Mouse (Mus musculus) erythroblast, adult 5-6 weeks (primary cell): ENCODE measurements around the gene Smco3. TPM values are rescaled to one million over a fixed set of nuclear protein-coding genes. Genes with fewer than 3 reads are reported as not detected.

Source experiments
- ATAC-seq: replicated peaks from 2 replicates; pipeline ENCODE4 v1.8.0; 2016; ENCODE audit warnings: moderate number of reproducible peaks, mild to moderate bottlenecking, moderate TSS enrichment, inconsistent platforms; ENCODE audit not compliant: poor library complexity, low FRiP score, severe bottlenecking
- total RNA-seq, 2 experiments: library from RNA; stranded (forward) in 1 of 2; stranded (reverse) in 1 of 2; fragments of 150-400 nt in 1 of 2; fragments of 200-764, 138-1000 nt in 1 of 2; gene quantifications; 2 replicates each; pipeline versions ENCODE4 v1.2.3 to v1.2.4; 2015 to 2017; ENCODE audit warnings: low replicate concordance in 2 of 2

The Smco3 gene
- total RNA-seq, 2 experiments from 2014 or later = 2.1 TPM; not detected in 1

- peak; percentile 55 for ATAC-seq
These were observed 13.1 kb upstream of the Smco3 start for GRCm38 (mm10) chr6:136848399-136848798.

DNA sequence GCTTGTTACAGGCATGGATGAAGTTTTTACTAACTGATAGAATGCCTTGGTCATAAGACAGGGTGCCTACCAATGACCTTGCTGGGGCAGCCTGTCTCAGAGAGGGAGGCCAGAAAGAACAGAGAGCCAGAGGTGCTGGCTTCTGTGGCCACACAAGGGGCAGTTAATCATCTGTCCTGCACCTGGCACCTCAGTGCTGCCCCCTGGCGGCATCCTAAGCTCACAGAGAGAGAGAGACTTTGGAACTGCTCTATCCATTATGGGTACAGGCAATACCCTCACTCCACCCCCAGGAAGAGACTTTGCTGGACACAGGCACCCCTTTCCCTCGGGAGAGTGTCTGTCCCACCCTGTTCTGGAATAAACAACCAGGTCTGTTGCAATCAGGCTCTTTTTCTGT lies 12.5 kb upstream of the Smco3 start:
- peak; percentile 79 for ATAC-seq

DNA sequence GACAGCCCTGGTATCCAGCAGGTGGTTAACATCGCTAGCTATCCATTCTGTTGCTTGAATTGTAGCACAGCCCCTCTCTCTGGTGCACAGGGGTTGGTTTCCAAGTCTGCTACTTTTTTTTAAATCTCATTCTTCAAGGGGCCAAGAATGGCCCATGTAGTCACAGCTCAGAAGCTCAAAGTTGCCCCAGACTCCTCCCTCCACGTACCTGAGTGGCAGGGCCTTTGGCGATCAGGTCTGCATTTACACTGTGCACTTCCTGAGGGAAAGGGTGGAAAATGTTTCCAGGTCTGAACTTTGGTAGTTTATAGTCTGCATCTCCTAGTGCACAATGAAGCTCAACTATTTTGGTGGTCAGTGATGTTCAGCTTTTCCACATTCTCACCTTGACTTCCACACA lies 12.0 kb upstream of the Smco3 start:
- ATAC-seq = no peak

DNA sequence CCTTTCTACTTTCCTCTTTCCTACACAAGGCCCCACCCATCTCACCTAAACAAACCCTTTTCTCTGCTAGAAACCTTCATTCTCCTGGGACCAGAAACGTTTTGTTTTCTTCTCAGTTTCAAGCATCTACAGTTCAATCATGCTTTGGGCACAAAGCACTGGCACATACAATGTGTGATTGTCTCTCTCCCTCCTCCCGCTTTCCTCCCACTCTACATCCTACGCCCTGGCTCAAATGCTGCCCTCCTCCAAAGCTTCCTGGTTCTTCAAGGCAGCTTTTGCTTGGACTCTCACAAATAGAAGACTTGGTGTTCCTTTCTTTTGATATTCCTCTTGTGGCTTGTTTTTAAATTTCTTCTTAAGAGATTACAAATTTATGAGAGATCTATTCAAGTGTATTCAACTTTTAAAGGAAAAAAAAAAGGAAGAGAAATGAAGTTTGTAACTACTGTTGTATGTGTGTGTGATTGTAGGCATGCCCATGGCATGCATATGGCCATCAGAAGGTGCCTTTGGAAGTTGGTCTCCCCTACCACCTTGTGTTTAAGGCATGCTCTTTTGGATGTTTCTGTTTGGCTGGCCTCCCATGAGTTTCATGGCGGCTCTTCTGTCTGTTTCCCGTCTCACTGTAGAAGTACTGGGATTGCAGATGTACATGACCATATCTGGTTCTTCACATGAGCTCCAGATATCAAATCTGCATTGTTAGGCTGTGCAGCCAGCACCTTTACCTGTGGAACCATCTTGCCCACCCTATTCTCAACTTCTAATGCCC lies 10.6 kb upstream of the Smco3 start:
- no peak for ATAC-seq

DNA sequence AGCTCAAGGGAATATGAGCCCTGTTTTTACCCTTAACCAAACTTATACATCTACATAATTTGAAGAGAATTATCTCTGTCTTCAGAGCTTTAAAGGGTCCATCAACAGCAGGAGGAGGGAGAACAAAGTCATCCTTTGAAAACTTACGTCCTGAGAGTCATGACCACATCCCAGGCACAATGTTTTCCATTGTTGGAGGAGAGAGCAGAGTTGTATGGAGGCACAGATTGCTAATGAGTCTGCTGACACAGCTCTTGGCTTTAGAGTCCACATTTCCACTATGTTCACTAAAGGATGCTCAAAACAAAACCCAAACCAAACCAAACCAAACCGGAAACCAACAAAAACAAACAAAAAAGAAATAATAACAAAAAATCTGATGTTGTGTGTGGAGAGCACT lies 9.7 kb upstream of the Smco3 start:
- no peak for ATAC-seq

GRCm38 (mm10) chr6:136837323-136837722 lies 2.1 kb upstream of the Smco3 start:
- no peak for ATAC-seq

GRCm38 (mm10) chr6:136831712-136832111 lies 3.5 kb downstream of the Smco3 start:
- no peak for ATAC-seq

DNA sequence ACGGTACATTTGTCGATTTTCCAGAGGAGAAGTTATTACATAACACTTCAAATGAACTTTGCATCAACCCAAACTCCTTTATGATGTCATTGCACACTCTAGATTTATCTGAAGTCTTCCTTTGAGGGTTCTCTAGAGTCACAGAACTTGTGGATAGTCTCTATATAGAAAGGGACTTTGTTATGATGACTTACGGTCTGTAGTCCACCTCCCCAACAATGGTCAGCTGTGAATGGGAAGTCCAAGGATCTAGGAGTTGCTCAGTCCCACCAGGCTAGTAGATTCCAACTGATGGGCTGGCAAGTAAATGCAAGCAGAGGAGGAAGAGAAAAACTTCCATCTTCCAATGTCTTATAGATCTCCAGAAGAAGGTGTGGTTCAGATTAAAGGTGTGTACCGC lies 6.6 kb downstream of the Smco3 start:
- no peak for ATAC-seq

- ATAC-seq = peak; percentile 98
These were observed 7.2 kb downstream of the Smco3 start, which contains the start of gene Wbp11 for GRCm38 (mm10) chr6:136827881-136828561. Gene Wbp11, minus strand, starts transcription at chr6:136828233.

- ATAC-seq = peak; percentile 45
These were observed 7.8 kb downstream of the Smco3 start, which contains the start of gene BC049715 for GRCm38 (mm10) chr6:136827516-136827880. Gene BC049715, plus strand, starts transcription at chr6:136827626.

DNA sequence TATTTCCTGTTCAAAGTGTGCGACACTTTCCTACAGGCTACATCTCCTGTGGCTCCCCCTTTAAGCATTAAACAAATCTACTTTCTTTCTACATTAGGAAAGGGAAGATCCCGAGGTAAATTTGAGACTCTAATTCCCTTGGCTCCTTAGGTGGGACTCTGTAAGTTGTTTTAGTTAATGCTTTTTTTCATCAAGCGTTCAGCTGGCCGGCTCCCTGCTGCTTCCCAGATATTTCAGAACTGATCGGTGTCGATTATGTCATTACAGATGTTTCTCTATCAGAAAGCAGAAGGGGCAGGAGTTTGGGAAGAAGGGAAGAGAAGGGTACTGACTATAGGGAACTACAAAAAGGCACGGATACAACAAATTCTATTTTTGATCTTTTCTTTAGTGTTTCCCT lies 8.1 kb downstream of the Smco3 start:
- peak; percentile 12; the same call in 1 of the 2 replicates for ATAC-seq

DNA sequence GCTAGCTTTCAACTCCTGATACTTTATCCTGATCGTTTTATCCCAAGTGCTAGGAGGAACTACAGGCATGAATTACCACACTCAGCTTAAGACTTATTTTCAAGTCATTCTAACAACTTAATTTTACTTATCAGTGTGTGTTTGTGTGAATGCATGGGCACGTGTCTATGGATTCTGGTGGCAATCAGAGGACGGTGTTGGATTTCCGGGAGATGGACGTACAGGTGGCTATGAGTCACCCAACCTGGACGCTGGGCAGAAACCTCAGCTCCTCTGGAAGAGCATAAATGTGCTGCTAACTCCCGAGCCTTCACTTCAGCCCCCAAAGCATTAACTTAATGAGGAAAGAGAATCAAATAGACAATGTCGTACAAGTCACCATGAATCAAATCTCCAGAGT lies 10.3 kb downstream of the Smco3 start:
- ATAC-seq = no peak

DNA sequence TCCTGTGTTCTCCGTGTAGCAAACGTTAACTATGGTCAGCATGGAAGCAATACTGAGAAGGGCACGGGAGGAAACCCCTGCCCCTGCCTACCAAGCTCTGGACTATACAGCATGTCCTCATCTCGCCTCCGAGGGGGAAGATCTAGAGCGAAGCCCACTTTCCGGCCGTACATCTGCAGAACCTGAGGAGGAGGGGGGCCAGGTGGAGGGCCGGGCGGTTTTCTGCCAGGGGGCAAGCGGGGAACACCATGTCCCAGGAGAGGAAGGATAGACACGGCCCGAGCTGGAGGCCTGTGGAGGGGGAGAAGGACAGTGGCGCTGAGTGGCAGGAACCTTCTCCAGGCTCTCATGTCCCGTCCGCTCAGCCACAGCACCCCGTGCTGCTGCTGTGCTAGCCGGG lies 14.2 kb downstream of the Smco3 start:
- no peak for ATAC-seq

GRCm38 (mm10) chr6:136820381-136820780 lies 14.9 kb downstream of the Smco3 start:
- no peak for ATAC-seq

- ATAC-seq = no peak
These were observed 17.7 kb downstream of the Smco3 start for GRCm38 (mm10) chr6:136817549-136817948.

- no peak for ATAC-seq
These were observed 18.4 kb downstream of the Smco3 start for GRCm38 (mm10) chr6:136816826-136817225.

GRCm38 (mm10) chr6:136815381-136815780 lies 19.9 kb downstream of the Smco3 start:
- no peak for ATAC-seq

DNA sequence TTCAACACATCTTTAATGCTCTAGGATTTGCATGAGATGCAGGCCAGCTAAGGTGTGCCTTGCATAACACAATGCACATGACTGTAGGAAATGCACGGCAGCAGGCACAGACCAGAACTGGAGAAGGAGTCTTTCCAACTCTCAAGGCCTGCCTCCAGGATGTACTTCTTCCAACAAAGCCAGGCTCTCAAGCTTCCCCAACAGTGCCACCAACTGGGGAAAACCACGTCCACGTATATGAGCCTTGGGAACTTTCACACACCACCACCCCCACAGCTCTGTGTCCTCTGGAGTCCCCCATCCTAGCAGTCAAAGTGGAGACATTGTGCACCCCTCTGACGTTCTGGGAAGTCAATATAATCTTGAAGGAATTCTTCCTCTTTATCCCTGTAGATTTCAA lies 22.1 kb downstream of the Smco3 start:
- no peak for ATAC-seq

DNA sequence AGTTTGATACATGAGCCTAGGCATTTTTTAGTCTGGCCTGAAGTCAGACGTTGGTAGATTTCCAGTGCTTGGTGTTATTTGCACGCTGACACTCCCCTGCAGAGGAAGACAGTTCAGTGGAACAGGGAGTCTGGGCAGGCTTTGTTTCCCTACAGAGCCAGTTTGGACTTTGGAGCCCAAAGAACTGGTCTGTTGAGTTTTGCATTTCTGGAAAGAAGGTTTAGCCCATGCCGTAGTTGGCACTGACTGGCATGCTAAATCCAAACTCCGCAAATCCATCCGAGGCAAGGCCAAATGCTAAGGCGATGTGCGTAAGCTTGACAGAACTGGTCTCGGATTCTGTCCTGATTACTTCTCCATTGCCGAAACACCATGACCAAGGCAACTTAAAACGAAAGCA lies 24.1 kb downstream of the Smco3 start:
- no peak for ATAC-seq

GRCm38 (mm10) chr6:136809673-136810072 lies 25.6 kb downstream of the Smco3 start:
- no peak for ATAC-seq

GRCm38 (mm10) chr6:136809077-136809476 lies 26.2 kb downstream of the Smco3 start:
- no peak for ATAC-seq
